Mouse (Mus musculus) large intestine, adult 2 months (tissue): ENCODE data around the gene Nus1. TPM values are rescaled to one million over a fixed set of nuclear protein-coding genes. Genes with fewer than 3 reads are reported as not detected.

Experiments used
- DNase-seq: peaks from one replicate; pipeline ENCODE4 v3.0.0-alpha.2; 2012; ENCODE audit warnings: low read depth, low spot score
- WGBS: fragments of 180-500 bp; shearing (Covaris S2); methylation state at CpG from one replicate; pipeline ENCODE4 v1.1.7; 2018; 5-methylcytosine and 5-hydroxymethylcytosine counted together
- polyA plus RNA-seq: library from polyadenylated mRNA; depleted of rRNA; stranded (reverse); fragments of >200 nt; gene quantifications from 2 replicates; pipeline ENCODE4 v1.2.3, GENCODE M21; 2012; rRNA removed

Nus1 gene
- polyA plus RNA-seq, 1 experiment: 14.0 TPM

DNA sequence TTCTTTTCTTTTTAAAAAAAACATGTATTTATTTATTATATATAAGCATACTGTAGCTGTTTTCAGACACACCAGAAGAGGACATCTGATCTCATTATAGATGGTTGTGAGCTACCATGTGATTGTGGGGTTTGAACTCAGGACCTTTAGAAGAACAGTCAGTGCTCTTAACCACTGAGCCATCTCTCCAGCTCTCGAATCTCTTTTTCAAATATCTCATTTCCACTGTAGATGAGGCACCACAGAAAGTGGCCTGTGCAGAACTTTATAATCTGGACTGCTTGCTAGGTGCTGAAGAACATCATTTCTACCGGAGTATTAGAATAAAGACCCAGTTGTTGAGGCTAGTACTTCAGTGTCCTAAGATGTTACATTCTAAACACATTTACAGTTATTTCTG is 2.3 kb upstream of the Nus1 start:
- DNase-seq: no peak
- WGBS: 91% methylated on average over 2 of the region's 2 CpGs

DNA sequence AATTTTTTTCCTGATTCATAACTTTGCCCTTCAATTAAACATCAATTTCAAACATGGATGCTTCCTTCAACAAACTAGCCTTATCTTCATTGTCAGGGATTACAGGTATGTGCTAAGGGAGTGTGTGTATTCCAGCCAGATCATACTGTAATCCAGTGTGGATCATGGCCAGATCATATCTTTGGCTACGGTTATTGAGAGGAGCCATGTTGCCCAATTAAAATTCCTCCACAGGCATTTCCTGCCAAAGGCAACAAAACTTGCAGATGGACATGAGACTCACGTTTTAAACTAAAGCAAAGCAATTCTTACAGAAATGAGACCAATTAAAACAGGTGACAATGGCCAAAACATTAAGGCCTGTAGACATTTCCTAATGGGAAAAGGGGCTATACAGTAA is 889 bp upstream of the Nus1 start:
- DNase-seq: no peak
- 6% methylated on average over 2 of the region's 2 CpGs for WGBS

DNA sequence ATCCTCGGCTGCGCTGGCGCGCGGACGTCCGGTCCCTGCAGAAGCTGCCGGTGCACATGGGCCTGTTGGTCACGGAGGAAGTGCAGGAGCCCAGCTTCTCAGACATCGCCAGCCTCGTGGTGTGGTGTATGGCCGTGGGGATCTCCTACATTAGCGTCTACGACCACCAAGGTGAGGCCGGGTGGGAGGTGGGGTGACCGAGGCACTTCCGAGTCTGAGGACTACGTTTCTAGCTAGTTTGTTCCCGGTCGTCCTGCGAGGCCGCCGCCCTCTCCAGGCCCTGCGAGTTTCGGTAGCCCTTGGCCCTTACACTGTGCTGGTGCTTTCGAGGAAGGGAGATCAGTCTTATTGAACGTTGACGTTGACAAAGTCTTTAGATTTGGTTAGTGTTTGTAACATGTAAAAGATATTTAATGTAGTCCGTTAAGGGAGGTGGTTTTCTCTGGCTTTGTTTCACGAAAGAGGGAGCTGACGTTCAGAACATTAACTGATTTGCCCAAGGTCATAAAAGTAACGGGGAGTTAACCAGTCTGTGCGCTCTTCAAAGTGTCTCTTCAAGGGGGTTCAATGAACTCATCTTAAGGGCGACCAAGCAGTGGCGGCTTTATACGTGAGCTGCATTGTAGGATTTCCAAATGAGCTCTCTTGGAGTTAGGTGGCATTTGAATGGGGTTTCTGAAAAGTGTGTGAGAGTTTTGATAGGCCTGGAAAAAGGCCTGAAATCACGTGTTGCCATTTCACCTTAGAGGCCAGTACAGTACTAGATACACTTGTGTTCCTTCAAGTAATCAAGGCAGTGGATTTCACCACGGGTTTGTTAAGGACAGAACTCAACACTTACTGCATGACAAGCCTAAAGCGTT is 882 bp downstream of the Nus1 start:
- no peak for DNase-seq
- under 1% methylated on average over 39 of the region's 39 CpGs for WGBS

DNA sequence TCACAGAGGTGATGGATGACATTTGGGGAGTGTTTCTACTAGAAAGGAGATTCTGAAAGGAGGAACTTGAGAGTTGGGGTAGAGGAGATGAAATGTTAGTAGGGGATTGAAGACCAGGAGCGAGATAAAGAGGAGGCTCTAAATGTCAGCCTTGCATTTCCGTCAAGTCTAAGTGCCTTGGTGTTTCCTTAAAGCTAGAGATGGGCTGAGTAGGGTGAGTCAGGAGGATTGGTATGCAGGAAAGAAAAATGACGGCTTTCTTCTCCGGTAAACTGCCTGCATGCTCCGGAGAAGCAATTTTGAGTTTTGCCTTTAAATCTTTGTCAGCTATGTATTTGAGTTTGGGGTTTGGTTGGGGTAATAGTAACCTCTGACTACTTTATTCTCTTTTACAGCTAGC is 1.6 kb downstream of the Nus1 start:
- DNase-seq: no peak
- WGBS: 4% methylated on average over 5 of the region's 5 CpGs

DNA sequence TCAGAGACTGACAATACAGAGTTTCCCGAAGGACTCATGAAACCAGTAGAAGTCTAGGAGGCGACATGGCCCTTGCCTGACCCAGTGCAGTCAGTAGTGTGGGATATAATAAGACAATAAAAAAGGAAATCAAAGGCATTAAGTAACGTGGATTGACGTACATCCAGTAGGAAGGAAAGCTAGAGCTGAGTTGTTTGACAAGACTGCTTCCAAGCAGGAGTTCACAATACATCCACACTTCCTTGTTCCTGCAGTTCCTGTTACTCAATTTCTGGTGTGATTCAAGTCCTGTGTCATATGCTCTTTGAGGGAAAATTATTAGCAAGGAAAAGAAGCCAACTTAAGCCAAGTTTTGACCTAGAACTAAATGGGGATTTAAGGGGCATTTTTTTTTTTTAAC is 2.1 kb downstream of the Nus1 start:
- 20% methylated on average over 4 of the region's 4 CpGs for WGBS
- peak; percentile 61 for DNase-seq

DNA sequence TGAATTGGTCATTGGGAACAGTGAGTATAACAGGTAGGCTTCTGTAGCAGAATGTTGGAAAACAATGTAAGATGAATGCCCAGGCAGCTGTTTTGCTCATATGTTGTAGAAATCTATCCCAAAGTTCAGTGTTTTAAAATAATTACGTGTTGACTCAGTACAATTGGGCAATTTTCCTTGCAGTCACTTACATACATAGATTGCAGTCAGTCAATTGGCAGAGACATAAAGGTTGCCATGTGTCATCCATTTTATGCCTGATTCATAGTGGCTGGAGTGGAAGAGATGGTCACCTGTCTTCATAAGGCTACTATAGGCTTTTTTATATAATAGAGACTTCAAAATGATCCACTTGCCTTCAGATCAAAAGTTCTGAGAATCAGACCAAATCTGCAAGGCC is 3.2 kb downstream of the Nus1 start:
- 47% methylated on average over 1 of the region's 1 CpGs for WGBS
- no peak for DNase-seq

- whole genome bisulfite sequencing: 70% methylated on average over 6 of the region's 6 CpGs
- DNase-seq: no peak
These were observed 4.4 kb downstream of the Nus1 start for GRCm38 (mm10) chr10:52421716-52422115.

GRCm38 (mm10) chr10:52423097-52423496 is 5.8 kb downstream of the Nus1 start:
- WGBS: 58% methylated on average over 2 of the region's 2 CpGs
- no peak for DNase-seq

DNA sequence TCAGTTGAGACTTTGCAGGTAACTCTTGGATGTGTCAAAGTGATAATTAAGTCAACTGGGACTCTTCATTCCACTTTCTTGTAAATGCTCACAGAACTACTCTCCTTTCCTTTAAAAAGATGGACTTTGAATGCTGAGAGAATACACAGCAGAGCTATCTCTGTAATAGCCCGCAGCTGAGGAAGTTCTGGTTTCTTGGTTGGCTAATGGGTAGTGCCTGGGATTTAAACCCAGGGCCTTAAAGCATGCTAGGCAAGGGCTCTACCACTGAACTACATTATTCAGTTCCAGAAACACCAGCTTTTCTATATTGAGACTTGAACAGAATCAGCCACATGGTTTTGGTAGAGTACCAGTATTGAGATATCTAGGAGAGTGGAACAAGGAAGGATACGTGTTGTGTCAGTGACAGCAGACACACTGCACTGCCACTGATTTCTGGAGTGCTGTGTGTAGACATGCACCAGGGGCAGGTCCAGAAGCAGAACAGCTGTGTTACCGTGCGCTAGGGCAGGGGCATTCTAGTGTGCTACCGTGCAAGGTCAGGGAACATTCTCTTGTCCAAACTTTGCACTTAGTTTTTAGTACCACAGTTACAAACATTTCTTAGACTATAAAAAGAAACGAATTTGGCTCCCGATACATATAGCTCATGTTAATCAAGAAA is 9.1 kb downstream of the Nus1 start:
- WGBS: 30% methylated on average over 7 of the region's 7 CpGs
- no peak for DNase-seq

- WGBS: 34% methylated on average over 2 of the region's 2 CpGs
- DNase-seq: no peak
These were observed 10.5 kb downstream of the Nus1 start for GRCm38 (mm10) chr10:52427634-52428415.

- no peak for DNase-seq
- 82% methylated on average over 1 of the region's 1 CpGs for WGBS
These were observed 13.6 kb downstream of the Nus1 start for GRCm38 (mm10) chr10:52430953-52431352.

DNA sequence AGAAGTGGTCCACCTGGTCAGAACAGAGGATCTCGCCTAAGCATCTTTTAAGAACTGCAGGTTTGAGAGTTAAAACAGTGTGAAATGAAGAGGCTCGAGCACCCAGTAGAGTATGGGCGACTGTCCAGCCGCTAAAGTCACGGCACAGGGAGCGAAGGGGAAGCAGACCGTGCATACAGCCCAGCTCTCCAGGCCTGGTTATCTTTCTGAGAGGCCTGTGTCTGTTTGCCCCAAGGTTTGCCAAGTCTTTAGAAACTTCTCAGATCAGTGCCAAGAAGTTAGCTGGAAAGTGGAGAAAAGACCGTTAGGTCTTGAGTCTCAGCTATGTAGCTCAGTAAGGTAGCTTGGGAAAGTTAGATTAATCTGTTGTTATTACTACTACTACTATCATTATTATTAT is 17.5 kb downstream of the Nus1 start:
- 88% methylated on average over 8 of the region's 8 CpGs for WGBS
- no peak for DNase-seq

DNA sequence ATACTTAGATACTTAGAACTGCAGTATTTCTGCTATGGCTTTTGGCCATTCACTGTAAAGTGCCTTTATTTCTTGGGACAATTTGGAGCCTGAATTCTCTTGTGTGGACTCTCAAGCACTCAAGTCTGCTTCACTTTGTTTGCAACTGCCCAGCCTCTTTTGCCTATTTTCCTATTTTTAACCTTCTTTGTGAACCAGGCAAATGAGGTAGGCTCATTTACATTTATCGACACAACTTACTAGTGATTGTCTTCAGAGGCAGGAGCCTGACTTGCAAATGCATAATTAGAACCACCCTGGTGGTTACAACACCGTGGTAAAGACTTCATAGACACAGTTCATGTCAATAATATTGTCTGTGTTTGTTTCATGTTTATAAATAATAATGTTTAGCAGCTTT is 43.3 kb downstream of the Nus1 start:
- DNase-seq: no peak
- WGBS: 66% methylated on average over 2 of the region's 2 CpGs

GRCm38 (mm10) chr10:52463941-52464739 is 46.8 kb downstream of the Nus1 start:
- no peak for DNase-seq
- WGBS: 47% methylated on average over 7 of the region's 7 CpGs

GRCm38 (mm10) chr10:52471520-52471919 is 54.2 kb downstream of the Nus1 start:
- WGBS: 75% methylated on average over 4 of the region's 4 CpGs
- no peak for DNase-seq

Other genes starting within 250 kb of the Nus1 start
- 0.03 TPM in 1 of 2 replicates, not detected in the other for gene Ros1, start 222.3 kb upstream of the Nus1 start, polyA plus RNA-seq
- 16.9 and 21.4 TPM in 2 replicates for gene Dcbld1, start 183.9 kb upstream of the Nus1 start, polyA plus RNA-seq
- gene Gm26741, start 58.8 kb upstream of the Nus1 start, polyA plus RNA-seq: not detected in 2 replicates
- 2.3 and 3.5 TPM in 2 replicates for gene Gopc, start 35.4 kb upstream of the Nus1 start, polyA plus RNA-seq
- not detected in 2 replicates for gene Nepn, start 28.6 kb upstream of the Nus1 start, polyA plus RNA-seq